Mouse (Mus musculus) liver, adult (tissue): Measurements from ENCODE around the gene Pik3c2g.

Experiments used
- GATA4 ChIP-seq: IDR thresholded peaks from 2 replicates; pipeline ENCODE4 v1.6.1; 2014; ENCODE audit warnings: mild to moderate bottlenecking, low read length; ENCODE audit not compliant: insufficient replicate concordance

Pik3c2g gene

GRCm38 (mm10) chr6:139908997-139909669 is 322.1 kb downstream of the Pik3c2g start:
- TF ChIP-seq GATA4, result no peak

GRCm38 (mm10) chr6:139928766-139929165 is 341.7 kb downstream of the Pik3c2g start:
- no peak for TF ChIP-seq GATA4

DNA sequence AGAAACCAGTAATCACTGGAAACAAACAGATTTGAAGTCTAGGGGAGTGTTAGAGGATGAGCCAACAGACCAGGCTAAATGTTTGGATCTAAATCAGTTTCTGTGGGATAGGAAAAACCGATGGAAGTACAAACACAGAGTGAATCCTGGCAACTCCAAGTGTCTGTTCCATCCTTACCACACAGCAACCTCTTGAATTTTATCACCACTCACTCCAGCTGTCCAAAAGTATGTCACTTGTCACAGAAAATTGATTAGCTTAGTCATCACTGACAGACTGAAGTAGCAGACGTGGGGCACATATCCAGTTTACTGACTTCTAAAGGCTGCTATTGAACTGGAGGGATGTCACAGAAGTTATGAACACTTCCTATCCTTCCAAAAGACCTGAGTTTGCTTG is 347.8 kb downstream of the Pik3c2g start:
- TF ChIP-seq GATA4, result no peak

DNA sequence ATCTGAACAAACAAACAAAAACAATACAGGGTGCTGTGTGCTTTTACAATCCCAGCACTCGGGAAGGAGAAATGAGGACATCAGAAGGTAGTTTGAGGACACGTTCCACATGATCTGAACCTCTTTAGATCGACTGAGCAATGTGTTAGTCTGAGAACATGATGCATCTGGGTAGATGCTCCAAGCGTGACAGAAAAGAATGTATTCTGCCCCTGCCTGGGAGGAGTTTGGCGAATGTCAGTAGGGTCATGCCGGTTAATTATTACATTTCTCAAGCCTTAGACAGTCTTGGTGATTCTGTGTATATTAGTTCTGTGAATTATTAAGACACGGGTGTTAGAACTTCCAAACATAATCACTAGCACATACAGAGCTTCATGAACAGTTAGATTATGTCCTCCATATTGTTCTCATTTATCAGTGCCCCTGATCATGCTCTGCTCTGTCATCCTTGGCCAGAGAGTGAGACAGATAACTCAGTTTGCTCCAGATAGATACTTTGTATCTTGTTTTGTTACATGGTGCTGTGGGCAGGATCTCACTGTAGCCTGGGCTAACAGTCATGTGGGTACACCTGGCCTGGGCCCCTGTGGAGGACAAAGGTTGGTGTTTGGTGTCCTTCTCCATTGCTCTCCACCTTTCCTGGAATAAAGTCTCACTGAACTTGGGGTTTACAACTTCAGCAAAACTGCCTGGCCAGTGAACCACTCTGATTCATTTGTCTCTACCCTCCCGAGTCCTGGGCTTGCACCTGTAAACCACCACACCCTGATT is 360.3 kb downstream of the Pik3c2g start:
- TF ChIP-seq GATA4, result no peak

- TF ChIP-seq GATA4, result no peak
Measured at GRCm38 (mm10) chr6:139953596-139953995, 366.6 kb downstream of the Pik3c2g start.

DNA sequence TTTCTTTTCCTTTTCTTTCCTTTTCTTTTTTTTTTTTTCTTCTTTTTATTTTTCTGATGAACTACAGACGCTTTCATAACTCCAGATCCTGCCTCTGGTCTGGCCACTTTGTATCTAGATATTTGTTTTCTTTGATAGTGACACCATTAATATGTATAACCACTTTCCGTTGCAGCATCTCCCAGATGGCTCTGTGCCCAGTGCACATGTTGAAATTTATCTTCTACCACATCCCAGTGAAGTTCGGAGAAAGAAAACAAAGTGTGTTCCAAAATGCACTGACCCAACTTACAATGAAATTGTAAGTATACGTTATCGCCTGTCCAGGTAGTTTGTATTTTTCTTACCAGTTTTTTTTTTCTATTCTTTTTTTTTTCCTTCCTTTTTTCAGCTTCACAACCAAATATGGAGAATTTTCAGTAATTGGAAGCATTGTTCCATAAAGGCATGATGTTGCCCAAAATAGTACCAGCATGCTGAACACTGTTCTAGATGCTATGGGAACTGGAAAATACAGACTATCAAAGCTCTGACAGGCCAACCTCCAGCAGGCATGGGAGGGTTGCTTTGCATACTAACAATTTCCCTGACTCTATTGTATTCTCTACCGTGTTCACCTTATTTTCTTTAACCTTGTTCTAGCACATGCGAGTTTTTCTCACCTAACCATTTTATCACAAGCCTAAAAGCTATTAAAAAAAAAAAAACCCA is 370.7 kb downstream of the Pik3c2g start:
- no peak for TF ChIP-seq GATA4

- TF ChIP-seq GATA4, result no peak
Measured at GRCm38 (mm10) chr6:139963775-139964174, 376.8 kb downstream of the Pik3c2g start.

- TF ChIP-seq GATA4, result no peak
Measured at GRCm38 (mm10) chr6:139964895-139965294, 377.9 kb downstream of the Pik3c2g start.

DNA sequence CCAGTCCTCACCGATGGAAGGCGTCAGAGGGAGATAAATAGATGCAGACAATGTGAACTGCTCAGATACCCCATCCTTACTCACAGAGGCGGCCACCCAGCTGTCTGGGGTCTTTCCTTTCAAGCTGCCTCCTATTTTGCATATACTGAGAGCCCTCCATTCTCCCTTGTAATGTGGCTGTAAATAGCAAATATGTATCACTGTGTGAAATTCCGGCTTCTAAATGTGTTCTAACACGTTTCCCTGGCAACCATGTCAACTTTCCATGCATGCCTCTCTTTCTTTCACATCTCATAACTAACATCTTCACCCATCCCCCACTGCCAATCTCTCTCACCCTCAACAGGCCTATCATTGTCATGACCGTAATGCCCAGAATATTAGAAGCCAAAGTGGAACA is 379.7 kb downstream of the Pik3c2g start:
- TF ChIP-seq GATA4, result no peak

DNA sequence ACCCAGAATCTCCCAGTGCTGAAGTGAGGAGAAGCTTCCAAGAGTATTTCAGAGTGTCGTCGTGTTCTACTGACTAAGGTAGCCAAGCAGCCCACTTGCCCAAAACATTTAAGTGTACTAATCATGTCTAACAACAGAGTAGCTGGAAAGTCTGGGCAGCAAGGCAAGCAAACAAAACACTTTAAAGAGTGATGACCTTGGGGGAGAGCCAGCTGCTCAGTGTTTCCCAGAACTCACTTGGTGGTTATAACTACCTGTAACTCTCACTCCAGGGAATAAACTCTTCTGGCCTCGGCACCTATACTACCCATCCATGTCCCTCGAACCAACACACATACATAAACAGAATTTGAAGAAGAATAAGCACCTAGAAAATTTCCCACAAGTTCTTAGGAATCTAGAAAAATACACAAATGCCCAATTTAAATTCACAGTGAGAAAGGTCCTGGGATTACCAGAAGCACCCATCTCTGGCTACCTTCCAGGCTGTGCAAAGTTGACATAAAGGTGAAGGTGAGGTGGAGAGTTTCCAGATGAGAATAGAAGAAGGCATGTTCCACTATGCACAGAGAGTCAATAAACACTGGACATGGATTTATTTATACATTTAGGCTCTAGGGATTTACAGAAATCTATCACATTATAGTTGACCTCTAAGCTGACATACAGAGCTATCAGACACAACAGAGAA is 384.7 kb downstream of the Pik3c2g start:
- no peak for TF ChIP-seq GATA4

DNA sequence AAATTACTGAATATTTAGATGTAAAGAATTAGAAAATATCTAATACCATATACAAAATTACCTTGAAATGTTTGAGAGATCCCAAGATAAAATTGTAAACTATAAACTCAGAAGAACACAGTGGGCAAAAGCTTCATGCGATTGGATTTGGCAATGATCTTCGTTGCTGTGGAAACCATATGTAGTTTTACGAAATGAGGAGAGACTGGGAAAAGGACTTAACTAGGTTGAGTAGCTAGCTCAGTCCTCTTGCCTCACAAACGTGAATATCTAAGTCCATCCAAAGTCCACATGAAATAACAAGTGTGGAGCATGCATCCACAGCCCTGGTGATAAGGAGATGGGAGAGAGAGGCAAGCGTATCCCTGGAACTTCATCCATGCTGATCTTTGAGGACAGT is 387.6 kb downstream of the Pik3c2g start:
- TF ChIP-seq GATA4, result no peak

GRCm38 (mm10) chr6:139978114-139978513 is 391.1 kb downstream of the Pik3c2g start:
- no peak for TF ChIP-seq GATA4

GRCm38 (mm10) chr6:139981061-139981460 is 394.0 kb downstream of the Pik3c2g start:
- TF ChIP-seq GATA4, result no peak

DNA sequence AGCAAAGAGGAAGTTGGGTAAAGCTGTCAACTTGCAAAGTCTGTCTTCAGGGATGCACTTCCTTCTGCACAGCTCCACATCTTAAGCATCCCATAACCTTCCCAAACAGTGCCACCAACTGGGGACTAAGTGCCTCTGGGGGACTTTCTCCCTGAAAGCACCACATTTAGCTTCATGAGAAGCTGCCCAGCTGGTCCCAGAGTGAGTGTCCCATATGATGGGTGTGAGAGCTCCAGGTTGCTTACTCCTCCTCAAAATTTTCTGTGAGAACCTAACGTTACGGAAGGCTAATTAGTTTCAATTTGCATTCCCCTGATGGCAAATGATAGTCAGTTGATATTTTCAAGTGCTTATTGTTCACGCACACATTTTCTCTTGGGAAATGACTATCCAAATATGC is 397.0 kb downstream of the Pik3c2g start:
- no peak for TF ChIP-seq GATA4

GRCm38 (mm10) chr6:139986564-139986963 is 399.5 kb downstream of the Pik3c2g start:
- no peak for TF ChIP-seq GATA4
